Mouse (Mus musculus) lung, postnatal 0 days (tissue): ENCODE measurements around the gene Acy3.

Source experiments
- CTCF ChIP-seq: IDR thresholded peaks from 2 replicates; pipeline ENCODE4 v1.5.1; 2016; ENCODE audit warnings: antibody characterized with exemption, mild to moderate bottlenecking
- EP300 ChIP-seq: IDR thresholded peaks from 2 replicates; pipeline ENCODE4 v1.6.1; 2016; ENCODE audit warnings: antibody characterized with exemption, mild to moderate bottlenecking, control low read depth

DNA sequence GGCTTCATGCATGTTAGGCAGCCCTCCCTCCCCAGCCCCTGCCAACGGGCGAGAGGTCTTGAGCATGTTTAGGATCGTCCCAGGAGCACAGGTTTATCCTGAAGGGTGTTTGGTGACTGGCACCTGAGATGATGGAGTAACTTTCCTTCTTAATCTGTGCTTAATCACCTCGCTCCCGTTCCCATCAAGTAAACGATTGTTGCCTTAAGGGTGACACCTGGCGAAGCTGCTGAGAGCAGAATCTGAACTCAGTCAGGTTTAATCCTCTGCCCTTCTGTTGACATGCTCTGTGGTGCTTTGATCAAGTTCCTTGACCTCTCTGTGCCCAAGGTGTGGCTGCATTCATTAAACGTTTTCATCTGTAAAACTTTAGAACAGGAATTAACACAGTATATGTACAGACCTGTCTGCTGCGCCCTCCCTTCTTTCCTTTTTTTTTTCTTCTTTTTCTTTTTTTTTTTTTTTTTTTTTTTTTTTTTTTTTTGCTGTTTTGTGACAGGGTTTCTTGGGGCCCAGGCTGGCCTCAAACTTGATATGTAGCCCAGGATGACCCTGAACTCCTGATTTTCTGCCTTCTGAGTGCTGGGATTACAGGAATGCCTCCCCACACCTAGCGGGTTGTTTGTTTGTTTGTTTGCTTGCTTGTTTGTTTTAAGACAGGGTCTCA lies 31.7 kb downstream of the Acy3 start:
- TF ChIP-seq CTCF (no peak), EP300 (no peak)
